Mouse (Mus musculus) embryonic facial prominence, embryonic 12.5 days (tissue): ENCODE data around the gene Ccdc33. TPM values are rescaled to one million over a fixed set of nuclear protein-coding genes. Genes with fewer than 3 reads are reported as not detected.

ENCODE experiments used
- ATAC-seq: fragments of 200-750 bp; cut with Nextera tagmentation; 2 replicates; pipeline ENCODE4 v1.8.0; 2017; ENCODE audit not compliant: insufficient number of reproducible peaks, insufficient read depth, low FRiP score, low TSS enrichment
- H3K27ac ChIP-seq: fragments of 300-500 bp; sonication (generic); 2 replicates; pipeline ENCODE4 v1.5.1; 2016; ENCODE audit warnings: mild to moderate bottlenecking
- H3K27me3 ChIP-seq: fragments of 300-500 bp; sonication (generic); 2 replicates; pipeline ENCODE4 v1.6.1; 2016; ENCODE audit warnings: mild to moderate bottlenecking, moderate library complexity
- H3K36me3 ChIP-seq: fragments of 300-500 bp; sonication (generic); 2 replicates; pipeline ENCODE4 v1.6.1; 2016; ENCODE audit warnings: mild to moderate bottlenecking
- H3K4me1 ChIP-seq: fragments of 300-500 bp; sonication (generic); 2 replicates; pipeline ENCODE4 v1.6.1; 2016
- H3K4me2 ChIP-seq: fragments of 300-500 bp; sonication (generic); replicated peaks from 2 replicates; pipeline ENCODE4 v1.6.1; 2016; ENCODE audit warnings: mild to moderate bottlenecking, moderate library complexity
- H3K4me3 ChIP-seq: fragments of 300-500 bp; sonication (generic); 2 replicates; pipeline ENCODE4 v1.5.1; 2016; ENCODE audit warnings: mild to moderate bottlenecking
- H3K9ac ChIP-seq: fragments of 300-500 bp; sonication (generic); 2 replicates; pipeline ENCODE4 v1.6.1; 2016; ENCODE audit warnings: mild to moderate bottlenecking, moderate library complexity
- H3K9me3 ChIP-seq: fragments of 300-500 bp; sonication (generic); 2 replicates; pipeline ENCODE4 v1.6.1; 2016; ENCODE audit warnings: mild to moderate bottlenecking, moderate library complexity
- WGBS: fragments of 180-500 bp; shearing (Covaris S2); methylation state at CpG from one replicate; pipeline ENCODE4 v1.1.7; 2016; 5-methylcytosine and 5-hydroxymethylcytosine counted together
- polyA plus RNA-seq: library from polyadenylated mRNA; unstranded; fragments of >200 nt; fragmentation: Nextera tagmentation; extraction: Ambion mirVana; gene quantifications from 2 replicates; pipeline ENCODE4 v1.2.1, GENCODE M21; 2016

Ccdc33 gene
- polyA plus RNA-seq, 1 experiment from 2014 or later, result 0.13 TPM

GRCm38 (mm10) chr9:58150733-58151361 is 32.2 kb upstream of the Ccdc33 start:
- no peak overlapping the region for H3K4me2 ChIP-seq
- H3K4me1 ChIP-seq, result peaks cover 29% of the 10 kb centered on the region
- WGBS, result 73% methylated on average over 4 of the region's 4 CpGs
- H3K9me3 ChIP-seq, result no peaks in the 10 kb centered on the region
- no peak overlapping the region for H3K9ac ChIP-seq
- no peak for ATAC-seq
- H3K27ac ChIP-seq, result no peak overlapping the region
- peaks cover 37% of the 10 kb centered on the region for H3K36me3 ChIP-seq
- H3K4me3 ChIP-seq, result no peak overlapping the region
- H3K27me3 ChIP-seq, result no peaks in the 10 kb centered on the region

- Histone ChIP-seq H3K9ac (no peak overlapping the region), H3K4me1 (peaks cover 26% of the 10 kb centered on the region), H3K36me3 (peaks cover 34% of the 10 kb centered on the region), H3K27ac (no peak overlapping the region), H3K27me3 (no peaks in the 10 kb centered on the region), H3K9me3 (no peaks in the 10 kb centered on the region), H3K4me2 (no peak overlapping the region), H3K4me3 (no peak overlapping the region)
- ATAC-seq, result no peak
- 61% methylated on average over 2 of the region's 2 CpGs for WGBS
These were observed 30.2 kb upstream of the Ccdc33 start for GRCm38 (mm10) chr9:58148806-58149205.

- H3K27me3 ChIP-seq, result no peaks in the 10 kb centered on the region
- H3K4me1 ChIP-seq, result peaks cover 27% of the 10 kb centered on the region
- H3K9ac ChIP-seq, result no peak overlapping the region
- WGBS, result 74% methylated on average over 5 of the region's 5 CpGs
- peaks cover 18% of the 10 kb centered on the region for H3K36me3 ChIP-seq
- no peak overlapping the region for H3K27ac ChIP-seq
- H3K4me3 ChIP-seq, result no peak overlapping the region
- no peak overlapping the region for H3K4me2 ChIP-seq
- no peaks in the 10 kb centered on the region for H3K9me3 ChIP-seq
- ATAC-seq, result no peak
These were observed 26.8 kb upstream of the Ccdc33 start for GRCm38 (mm10) chr9:58145417-58145816.

GRCm38 (mm10) chr9:58144664-58145063 is 26.0 kb upstream of the Ccdc33 start:
- no peak for ATAC-seq
- Histone ChIP-seq H3K4me1 (peaks cover 34% of the 10 kb centered on the region), H3K9ac (no peak overlapping the region), H3K27me3 (no peaks in the 10 kb centered on the region), H3K36me3 (peaks cover 12% of the 10 kb centered on the region), H3K4me2 (no peak overlapping the region), H3K9me3 (no peaks in the 10 kb centered on the region), H3K4me3 (no peak overlapping the region), H3K27ac (no peak overlapping the region)
- 54% methylated on average over 1 of the region's 1 CpGs for WGBS

- 27% methylated on average over 7 of the region's 7 CpGs for WGBS
- no peak; the same call in 1 of the 2 replicates for ATAC-seq
- peaks cover 38% of the 10 kb centered on the region for H3K4me1 ChIP-seq
- no peak overlapping the region for H3K4me2 ChIP-seq
- no peaks in the 10 kb centered on the region for H3K9me3 ChIP-seq
- H3K27me3 ChIP-seq, result no peaks in the 10 kb centered on the region
- no peak overlapping the region for H3K9ac ChIP-seq
- no peak overlapping the region for H3K4me3 ChIP-seq
- 0 out of 2 replicates have a peak overlapping the region, but pooled peaks have one; percentile 26 for H3K27ac ChIP-seq
- H3K36me3 ChIP-seq, result peaks cover 5% of the 10 kb centered on the region; the same call in 1 of the 2 replicates
These were observed 24.8 kb upstream of the Ccdc33 start for GRCm38 (mm10) chr9:58143419-58143818.

- Histone ChIP-seq H3K36me3 (peaks cover 5% of the 10 kb centered on the region; the same call in 1 of the 2 replicates), H3K4me1 (peaks cover 65% of the 10 kb centered on the region), H3K27ac (no peak overlapping the region), H3K9me3 (no peaks in the 10 kb centered on the region), H3K4me2 (no peak overlapping the region), H3K9ac (no peak overlapping the region), H3K4me3 (no peak overlapping the region), H3K27me3 (no peaks in the 10 kb centered on the region)
- WGBS, result 43% methylated on average over 6 of the region's 6 CpGs
- ATAC-seq, result no peak
These were observed 21.3 kb upstream of the Ccdc33 start for GRCm38 (mm10) chr9:58139947-58140346.

DNA sequence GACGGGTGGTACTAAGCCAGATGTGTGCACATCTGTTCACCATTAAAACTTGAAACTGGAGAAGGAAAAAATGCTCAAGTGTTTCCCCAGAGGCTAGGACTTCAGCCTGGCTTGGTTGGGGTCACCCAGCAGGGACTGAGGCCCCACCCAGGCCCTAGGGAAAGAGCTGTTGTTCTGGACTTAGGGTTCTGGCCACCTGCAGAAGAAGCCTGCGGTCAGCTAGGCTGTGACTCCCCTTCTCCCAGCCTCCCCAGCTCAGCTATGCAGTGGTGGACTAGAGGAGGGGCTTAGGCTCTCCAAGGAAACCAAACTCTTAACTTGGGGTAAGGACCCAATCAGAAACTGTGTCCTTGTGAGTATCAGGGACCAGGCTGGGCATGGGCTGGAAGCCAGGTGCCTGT is 17.3 kb upstream of the Ccdc33 start:
- Histone ChIP-seq H3K9me3 (no peaks in the 10 kb centered on the region), H3K27me3 (no peaks in the 10 kb centered on the region), H3K27ac (peak overlapping the region; percentile 92), H3K4me1 (peaks cover 82% of the 10 kb centered on the region), H3K4me2 (peak overlapping the region; percentile 33), H3K4me3 (no peak overlapping the region), H3K9ac (no peak overlapping the region), H3K36me3 (no peaks in the 10 kb centered on the region)
- ATAC-seq, result peak; percentile 43; the same call in 1 of the 2 replicates
- WGBS, result 7% methylated on average over 2 of the region's 2 CpGs

DNA sequence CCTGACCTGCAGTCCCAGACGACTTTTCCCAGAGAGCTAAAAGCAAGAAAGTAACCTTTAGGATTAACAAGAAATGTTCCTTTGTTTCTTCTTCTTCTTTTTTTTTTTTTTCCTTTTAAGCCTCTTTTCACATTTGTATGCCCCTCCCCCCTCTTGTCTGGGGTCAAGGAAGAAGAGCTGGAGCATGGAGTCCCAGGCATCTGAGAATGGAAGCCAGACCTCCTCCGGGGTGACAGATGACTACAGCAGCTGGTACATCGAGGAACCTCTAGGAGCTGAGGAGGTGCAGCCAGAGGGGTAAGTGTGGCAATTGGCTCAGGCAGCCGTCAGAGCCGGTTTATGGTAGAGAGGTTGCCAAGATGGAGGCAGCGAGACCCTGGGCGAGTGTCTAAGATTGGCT is 16.3 kb upstream of the Ccdc33 start:
- no peaks in the 10 kb centered on the region for H3K27me3 ChIP-seq
- no peaks in the 10 kb centered on the region for H3K9me3 ChIP-seq
- H3K4me3 ChIP-seq, result no peak overlapping the region
- peak overlapping the region; percentile 92 for H3K27ac ChIP-seq
- H3K36me3 ChIP-seq, result no peaks in the 10 kb centered on the region
- H3K4me2 ChIP-seq, result peak overlapping the region; percentile 33
- WGBS, result 31% methylated on average over 7 of the region's 7 CpGs
- H3K9ac ChIP-seq, result no peak overlapping the region
- ATAC-seq, result no peak
- H3K4me1 ChIP-seq, result peaks cover 87% of the 10 kb centered on the region

DNA sequence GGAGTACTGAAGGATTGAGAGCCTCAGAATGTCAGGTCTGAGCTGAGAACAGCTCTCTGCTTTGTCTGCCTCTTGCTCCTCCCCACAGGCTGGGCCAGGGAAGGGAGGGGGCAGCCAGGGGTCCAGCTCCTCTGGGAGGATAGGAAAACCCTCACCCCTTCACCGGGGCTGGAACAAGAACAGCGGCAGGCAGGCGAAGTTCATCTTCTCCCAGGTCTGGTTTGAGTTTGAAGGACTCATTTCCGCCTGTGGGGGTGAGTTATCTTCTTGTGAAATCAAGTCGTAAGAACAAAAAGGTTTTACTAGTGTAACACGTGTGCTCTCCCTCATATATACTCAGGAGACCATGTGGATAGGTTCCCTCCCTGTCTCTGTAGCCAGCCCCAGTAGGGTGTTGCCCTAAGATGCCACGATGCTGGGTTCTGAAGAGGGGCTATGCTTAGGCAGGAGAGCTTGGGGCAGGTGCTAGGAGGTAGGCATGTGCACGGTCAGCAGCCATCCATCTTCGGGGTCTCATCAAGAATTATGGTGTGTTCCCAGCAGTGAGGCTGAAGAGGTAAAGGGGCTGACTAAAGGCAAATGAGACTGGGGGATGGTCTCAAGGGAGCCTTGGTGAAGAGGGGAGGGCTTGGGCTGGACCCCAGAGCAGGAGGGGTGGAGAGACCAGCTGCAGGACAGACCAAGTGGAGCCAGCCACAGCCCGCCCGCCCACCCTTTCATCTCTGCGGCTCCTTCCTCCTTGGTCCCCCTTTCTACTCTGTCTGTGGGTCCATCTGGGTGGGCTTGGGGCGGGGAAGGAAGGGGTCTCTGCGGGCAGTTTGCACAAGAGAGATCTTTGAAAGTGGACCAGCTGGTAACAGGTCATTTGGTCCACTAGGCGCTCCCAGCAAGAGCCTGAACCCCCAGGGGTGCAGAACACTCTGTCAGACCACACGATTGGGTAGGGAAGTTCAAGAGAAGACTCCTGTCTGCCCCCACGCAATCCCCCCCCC is 15.6 kb upstream of the Ccdc33 start:
- H3K27me3 ChIP-seq, result no peaks in the 10 kb centered on the region
- no peaks in the 10 kb centered on the region for H3K9me3 ChIP-seq
- no peak overlapping the region for H3K9ac ChIP-seq
- H3K4me1 ChIP-seq, result peaks cover 91% of the 10 kb centered on the region
- ATAC-seq, result peak; percentile 61
- no peak overlapping the region for H3K4me3 ChIP-seq
- WGBS, result 10% methylated on average over 16 of the region's 17 CpGs
- H3K4me2 ChIP-seq, result peak overlapping the region; percentile 33
- no peaks in the 10 kb centered on the region for H3K36me3 ChIP-seq
- H3K27ac ChIP-seq, result peak overlapping the region; percentile 92

- H3K9ac ChIP-seq, result no peak overlapping the region
- H3K9me3 ChIP-seq, result no peaks in the 10 kb centered on the region
- H3K27ac ChIP-seq, result no peak overlapping the region
- no peaks in the 10 kb centered on the region for H3K27me3 ChIP-seq
- H3K4me2 ChIP-seq, result no peak overlapping the region
- peaks cover 89% of the 10 kb centered on the region for H3K4me1 ChIP-seq
- no peaks in the 10 kb centered on the region for H3K36me3 ChIP-seq
- WGBS, result 67% methylated on average over 7 of the region's 7 CpGs
- ATAC-seq, result no peak
- H3K4me3 ChIP-seq, result no peak overlapping the region
These were observed 13.1 kb upstream of the Ccdc33 start for GRCm38 (mm10) chr9:58131735-58132134.

DNA sequence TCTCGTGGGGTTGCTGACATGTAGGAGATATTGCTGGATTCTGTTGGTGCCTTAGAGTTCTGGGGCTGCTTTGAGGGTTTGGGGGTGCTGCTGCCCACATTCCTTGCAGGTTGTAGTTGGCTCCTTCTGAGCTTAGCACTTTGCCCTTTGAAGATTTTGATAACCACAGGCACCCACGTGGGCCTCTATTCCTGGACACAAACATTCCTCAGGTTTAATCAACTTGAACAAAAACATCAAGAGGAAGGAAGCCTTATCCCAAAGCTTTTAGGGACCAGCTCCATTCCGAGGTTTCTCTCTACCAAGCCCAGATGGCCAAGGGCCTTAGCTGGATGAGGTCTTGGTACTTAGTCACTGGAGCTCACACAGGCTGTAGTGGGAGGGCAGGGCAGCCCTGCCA is 12.3 kb upstream of the Ccdc33 start:
- Histone ChIP-seq H3K27me3 (no peaks in the 10 kb centered on the region), H3K9ac (no peak overlapping the region), H3K4me2 (peak overlapping the region; percentile 46; the same call in 1 of the 2 replicates), H3K36me3 (no peaks in the 10 kb centered on the region), H3K27ac (peak overlapping the region; percentile 92; the same call in 1 of the 2 replicates), H3K4me1 (peaks cover 81% of the 10 kb centered on the region), H3K4me3 (no peak overlapping the region), H3K9me3 (no peaks in the 10 kb centered on the region)
- ATAC-seq, result no peak
- 40% methylated on average over 3 of the region's 3 CpGs for WGBS
